In the genomic region with DNA sequence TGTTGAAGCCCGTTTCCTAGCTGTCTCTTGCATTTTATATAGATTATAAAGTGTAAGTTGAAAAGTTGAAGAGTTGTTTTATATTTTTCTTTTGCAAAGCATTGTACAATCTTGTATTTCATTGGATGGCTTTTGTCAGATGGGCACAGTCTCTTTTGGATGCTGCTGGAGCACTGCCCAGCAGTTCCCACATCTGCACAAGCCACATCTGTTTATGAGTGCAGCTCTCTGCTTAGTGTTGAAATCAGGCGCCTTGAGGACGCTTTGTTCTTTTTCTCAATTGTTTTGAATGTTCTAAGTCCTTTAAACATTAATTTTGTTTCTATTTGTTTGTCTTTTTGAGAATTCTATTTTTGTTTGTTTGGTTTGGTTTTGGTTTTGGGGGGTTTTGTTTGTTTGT, we compare ENCODE assay signal across 9 mouse cellular contexts. TPM values are rescaled to one million over a fixed set of nuclear protein-coding genes. Genes with fewer than 3 reads are reported as not detected.
A peak's percentile ranks its signal among the peaks of the same experiment; 100 is the strongest.
DNase-seq lines count a peak whose midpoint lies in the region.
"Had no signal": no experiment of that assay in that cellular context is flagged by ENCODE, and none has a peak within 500 bp of the region (broad histone marks: within the 10 kb centered on the region; RNA-seq: fewer than 3 reads in every experiment).

No protein-coding gene starts in this region.

- intact Hi-C loops in gastrocnemius, postnatal 14 days (cut with DNase I; ENCODE audit: low total_unique reads), result no loop called here

- DNase-seq in kidney, postnatal 10 days, result peak; percentile 35
- DNase-seq in kidney, postnatal 14 days, result no peak
- DNase-seq in MN1 (ENCODE audit: low spot score), result peak; percentile 32
- DNase-seq in gastrocnemius, postnatal 14 days, result peak; percentile 56
- DNase-seq in lung, postnatal 14 days, result peak; percentile 53
- no peak for DNase-seq in frontal cortex, postnatal 36 days (ENCODE audit: low spot score in 2 of 2)
- DNase-seq in B cell, adult 2 months, result no peak
- DNase-seq in retina, postnatal 1 day, result no peak
- DNase-seq: right cerebral cortex, postnatal 14 days had no signal

RNA-seq across cellular contexts. Expression of gene Dnm2, which starts 13.5 kb away (rescaled TPM):
- total RNA-seq in gastrocnemius, postnatal 14 days (2021), result 10 to 100 TPM; 47.8 to 48.0 TPM

RNA-seq across cellular contexts. Expression of gene Qtrt1, which starts 26.6 kb away (rescaled TPM):
- 1 to 10 TPM; 5.5 to 8.1 TPM for total RNA-seq in gastrocnemius, postnatal 14 days (2021)

Comparison
In these comparisons a context has a peak if more than half of its experiments do, and no peak if none do; other contexts are left out.
1. DNase-seq: peak in kidney, postnatal 10 days (single experiment), MN1 (single experiment), gastrocnemius, postnatal 14 days (single experiment) and lung, postnatal 14 days (single experiment); none in kidney, postnatal 14 days (single experiment), frontal cortex, postnatal 36 days (0 of 2), B cell, adult 2 months (0 of 2) and retina, postnatal 1 day (single experiment).